Mouse (Mus musculus): ENCODE results near the gene Hrnr. TPM values are rescaled to one million over a fixed set of nuclear protein-coding genes. Genes with fewer than 3 reads are reported as not detected.

The Hrnr gene
- polyA plus RNA-seq, 1 experiment, result not detected

- Histone ChIP-seq H3K4me1 (ENCODE audit: control insufficient read depth, insufficient read depth, insufficient read length) (no peaks in the 10 kb centered on the region), H3K27ac (ENCODE audit: insufficient read depth, low read length) (no peak overlapping the region), H3K27me3 (ENCODE audit: control insufficient read depth, insufficient read depth, low read length) (no peaks in the 10 kb centered on the region), H3K4me3 (ENCODE audit: extremely low read depth, insufficient read depth, insufficient read length) (no peak overlapping the region), H3K36me3 (ENCODE audit: control insufficient read depth, insufficient read depth, low read length) (no peaks in the 10 kb centered on the region)
- WGBS, result 95% methylated on average over 1 of the region's 1 CpGs
- no peak for TF ChIP-seq POLR2A (IDR thresholded peaks at IDR 0.05; ENCODE audit: low read depth, low read length)
- no peak for TF ChIP-seq CTCF (IDR thresholded peaks at IDR 0.05; ENCODE audit: extremely low read depth, insufficient read depth, insufficient read length, insufficient replicate concordance)
- no peak for DNase-seq (ENCODE audit: low read depth in 1 of 2, low spot score in 2 of 2)
Observed at GRCm38 (mm10) chr3:93314388-93314787, 5.2 kb upstream of the Hrnr start.

- Histone ChIP-seq H3K36me3 (ENCODE audit: control insufficient read depth, insufficient read depth, low read length) (no peaks in the 10 kb centered on the region), H3K27ac (ENCODE audit: insufficient read depth, low read length) (no peak overlapping the region), H3K27me3 (ENCODE audit: control insufficient read depth, insufficient read depth, low read length) (no peaks in the 10 kb centered on the region), H3K4me3 (ENCODE audit: extremely low read depth, insufficient read depth, insufficient read length) (no peak overlapping the region), H3K4me1 (ENCODE audit: control insufficient read depth, insufficient read depth, insufficient read length) (no peaks in the 10 kb centered on the region)
- no peak for DNase-seq (ENCODE audit: low read depth in 1 of 2, low spot score in 2 of 2)
- TF ChIP-seq POLR2A (IDR thresholded peaks at IDR 0.05; ENCODE audit: low read depth, low read length) (no peak), CTCF (IDR thresholded peaks at IDR 0.05; ENCODE audit: extremely low read depth, insufficient read depth, insufficient read length, insufficient replicate concordance) (no peak)
Observed at GRCm38 (mm10) chr3:93337749-93338148, 18.2 kb downstream of the Hrnr start.

GRCm38 (mm10) chr3:93340021-93340420 lies 20.5 kb downstream of the Hrnr start:
- DNase-seq (ENCODE audit: low read depth in 1 of 2, low spot score in 2 of 2), result no peak
- Histone ChIP-seq H3K36me3 (ENCODE audit: control insufficient read depth, insufficient read depth, low read length) (no peaks in the 10 kb centered on the region), H3K27ac (ENCODE audit: insufficient read depth, low read length) (no peak overlapping the region), H3K27me3 (ENCODE audit: control insufficient read depth, insufficient read depth, low read length) (no peaks in the 10 kb centered on the region), H3K4me1 (ENCODE audit: control insufficient read depth, insufficient read depth, insufficient read length) (no peaks in the 10 kb centered on the region), H3K4me3 (ENCODE audit: extremely low read depth, insufficient read depth, insufficient read length) (no peak overlapping the region)
- no peak for TF ChIP-seq POLR2A (IDR thresholded peaks at IDR 0.05; ENCODE audit: low read depth, low read length)
- no peak for TF ChIP-seq CTCF (IDR thresholded peaks at IDR 0.05; ENCODE audit: extremely low read depth, insufficient read depth, insufficient read length, insufficient replicate concordance)
- WGBS, result 89% methylated on average over 4 of the region's 4 CpGs

GRCm38 (mm10) chr3:93346896-93347295 lies 27.3 kb downstream of the Hrnr start:
- Histone ChIP-seq H3K4me1 (ENCODE audit: control insufficient read depth, insufficient read depth, insufficient read length) (no peaks in the 10 kb centered on the region), H3K4me3 (ENCODE audit: extremely low read depth, insufficient read depth, insufficient read length) (no peak overlapping the region), H3K27ac (ENCODE audit: insufficient read depth, low read length) (no peak overlapping the region), H3K36me3 (ENCODE audit: control insufficient read depth, insufficient read depth, low read length) (no peaks in the 10 kb centered on the region), H3K27me3 (ENCODE audit: control insufficient read depth, insufficient read depth, low read length) (no peaks in the 10 kb centered on the region)
- TF ChIP-seq CTCF (IDR thresholded peaks at IDR 0.05; ENCODE audit: extremely low read depth, insufficient read depth, insufficient read length, insufficient replicate concordance), result no peak
- TF ChIP-seq POLR2A (IDR thresholded peaks at IDR 0.05; ENCODE audit: low read depth, low read length), result no peak
- WGBS, result 59% methylated on average over 2 of the region's 2 CpGs
- DNase-seq (ENCODE audit: low read depth in 1 of 2, low spot score in 2 of 2), result no peak

GRCm38 (mm10) chr3:93360045-93360444 lies 40.5 kb downstream of the Hrnr start:
- H3K27ac ChIP-seq (ENCODE audit: insufficient read depth, low read length), result no peak overlapping the region
- 22% methylated on average over 7 of the region's 7 CpGs for WGBS
- no peaks in the 10 kb centered on the region for H3K27me3 ChIP-seq (ENCODE audit: control insufficient read depth, insufficient read depth, low read length)
- peak in 1 of 2 experiments; percentile 7 for DNase-seq (ENCODE audit: low read depth in 1 of 2, low spot score in 2 of 2)
- H3K36me3 ChIP-seq (ENCODE audit: control insufficient read depth, insufficient read depth, low read length), result no peaks in the 10 kb centered on the region
- TF ChIP-seq POLR2A (IDR thresholded peaks at IDR 0.05; ENCODE audit: low read depth, low read length) (no peak), CTCF (IDR thresholded peaks at IDR 0.05; ENCODE audit: extremely low read depth, insufficient read depth, insufficient read length, insufficient replicate concordance) (peak; percentile 37; the same call in 1 of the 2 replicates)
- no peaks in the 10 kb centered on the region for H3K4me1 ChIP-seq (ENCODE audit: control insufficient read depth, insufficient read depth, insufficient read length)
- H3K4me3 ChIP-seq (ENCODE audit: extremely low read depth, insufficient read depth, insufficient read length), result no peak overlapping the region

GRCm38 (mm10) chr3:93361933-93362574 lies 42.5 kb downstream of the Hrnr start:
- Histone ChIP-seq H3K27me3 (ENCODE audit: control insufficient read depth, insufficient read depth, low read length) (no peaks in the 10 kb centered on the region), H3K4me1 (ENCODE audit: control insufficient read depth, insufficient read depth, insufficient read length) (no peaks in the 10 kb centered on the region), H3K36me3 (ENCODE audit: control insufficient read depth, insufficient read depth, low read length) (no peaks in the 10 kb centered on the region), H3K4me3 (ENCODE audit: extremely low read depth, insufficient read depth, insufficient read length) (no peak overlapping the region), H3K27ac (ENCODE audit: insufficient read depth, low read length) (no peak overlapping the region)
- TF ChIP-seq POLR2A (IDR thresholded peaks at IDR 0.05; ENCODE audit: low read depth, low read length) (no peak), CTCF (IDR thresholded peaks at IDR 0.05; ENCODE audit: extremely low read depth, insufficient read depth, insufficient read length, insufficient replicate concordance) (peak; percentile 22; the same call in 1 of the 2 replicates)
- peak in 1 of 2 experiments; percentile 8 for DNase-seq (ENCODE audit: low read depth in 1 of 2, low spot score in 2 of 2)
- 16% methylated on average over 10 of the region's 10 CpGs for WGBS

- Histone ChIP-seq H3K36me3 (ENCODE audit: control insufficient read depth, insufficient read depth, low read length) (no peaks in the 10 kb centered on the region), H3K27me3 (ENCODE audit: control insufficient read depth, insufficient read depth, low read length) (no peaks in the 10 kb centered on the region), H3K4me3 (ENCODE audit: extremely low read depth, insufficient read depth, insufficient read length) (no peak overlapping the region), H3K27ac (ENCODE audit: insufficient read depth, low read length) (no peak overlapping the region), H3K4me1 (ENCODE audit: control insufficient read depth, insufficient read depth, insufficient read length) (no peaks in the 10 kb centered on the region)
- 79% methylated on average over 3 of the region's 3 CpGs for WGBS
- TF ChIP-seq POLR2A (IDR thresholded peaks at IDR 0.05; ENCODE audit: low read depth, low read length) (no peak), CTCF (IDR thresholded peaks at IDR 0.05; ENCODE audit: extremely low read depth, insufficient read depth, insufficient read length, insufficient replicate concordance) (no peak)
- DNase-seq (ENCODE audit: low read depth in 1 of 2, low spot score in 2 of 2), result no peak
Observed at GRCm38 (mm10) chr3:93366966-93367575, 47.5 kb downstream of the Hrnr start.

Measured in spleen, adult 2 months (tissue).